In genomic region chr8:114452781-114453221, GRCm38 (mm10) we compare ENCODE assay signal across 8 mouse cellular contexts. TPM values are rescaled to one million over a fixed set of nuclear protein-coding genes. Genes with fewer than 3 reads are reported as not detected.
DNase-seq lines count a peak whose midpoint lies in the region; ATAC-seq and TF ChIP-seq lines count a peak whose summit lies in the region.

No protein-coding gene starts in this region.

- H3K9me3 ChIP-seq in intestine, postnatal 0 days (ENCODE audit: control insufficient read depth), result no peaks in the 10 kb centered on the region
- H3K9me3 ChIP-seq in liver, embryonic 13.5 days (replicated peaks), result no peaks in the 10 kb centered on the region
- H3K9me3 ChIP-seq in neural tube, embryonic 12.5 days, result no peaks in the 10 kb centered on the region

- H3K4me2 ChIP-seq in intestine, postnatal 0 days (replicated peaks; ENCODE audit: low read depth), result no peak overlapping the region
- no peak overlapping the region for H3K4me2 ChIP-seq in liver, embryonic 13.5 days
- 0 out of 2 replicates have a peak overlapping the region, but pooled peaks have one; percentile 31 for H3K4me2 ChIP-seq in neural tube, embryonic 12.5 days (replicated peaks)

- ATAC-seq in intestine, postnatal 0 days, result 0 out of 2 replicates have a peak, but pooled peaks have one; percentile 16
- no peak for ATAC-seq in liver, embryonic 13.5 days (ENCODE audit: low read depth)
- 0 out of 2 replicates have a peak, but pooled peaks have one; percentile 17 for ATAC-seq in neural tube, embryonic 12.5 days (ENCODE audit: low FRiP score, low read depth)

- H3K4me1 ChIP-seq in intestine, postnatal 0 days (replicated peaks; ENCODE audit: control insufficient read depth, insufficient read depth, low read length), result no peaks in the 10 kb centered on the region
- no peaks in the 10 kb centered on the region for H3K4me1 ChIP-seq in liver, embryonic 13.5 days (replicated peaks)
- H3K4me1 ChIP-seq in neural tube, embryonic 12.5 days, result peaks cover 18% of the 10 kb centered on the region

- H3K4me3 ChIP-seq in intestine, postnatal 0 days (ENCODE audit: low read depth, low read length), result no peak overlapping the region
- H3K4me3 ChIP-seq in liver, embryonic 13.5 days (replicated peaks), result no peak overlapping the region
- H3K4me3 ChIP-seq in neural tube, embryonic 12.5 days, result no peak overlapping the region

- TF ChIP-seq CTCF in intestine, postnatal 0 days (IDR thresholded peaks at IDR 0.05; ENCODE audit: low read depth), result peak; percentile 93

- no peak overlapping the region for H3K9ac ChIP-seq in intestine, postnatal 0 days (ENCODE audit: low read depth, low read length)
- no peak overlapping the region for H3K9ac ChIP-seq in liver, embryonic 13.5 days
- H3K9ac ChIP-seq in neural tube, embryonic 12.5 days, result no peak overlapping the region

- H3K36me3 ChIP-seq in intestine, postnatal 0 days (ENCODE audit: control insufficient read depth, insufficient read depth), result peaks cover 20% of the 10 kb centered on the region; the same call in 1 of the 2 replicates
- peaks cover 23% of the 10 kb centered on the region for H3K36me3 ChIP-seq in liver, embryonic 13.5 days
- H3K36me3 ChIP-seq in neural tube, embryonic 12.5 days, result no peaks in the 10 kb centered on the region

- WGBS in intestine, postnatal 0 days, result 17% methylated on average over 9 of the region's 9 CpGs
- 27% methylated on average over 9 of the region's 9 CpGs for WGBS in liver, embryonic 13.5 days (ENCODE audit: insufficient replicate concordance)
- WGBS in neural tube, embryonic 12.5 days, result 5% methylated on average over 9 of the region's 9 CpGs

- DNase-seq in A20 (ENCODE audit: low read depth, low spot score), result peak; percentile 70
- DNase-seq in NIH3T3 (ENCODE audit: low read depth), result peak; percentile 91
- DNase-seq in cerebellum, postnatal 14 days, result peak; percentile 86 to 92
- peak; percentile 24 for DNase-seq in gastrocnemius, postnatal 25 days
- peak; percentile 23 for DNase-seq in liver, embryonic 13.5 days
- DNase-seq in thymus, postnatal 14 days, result peak; percentile 61

- H3K27me3 ChIP-seq in intestine, postnatal 0 days (replicated peaks; ENCODE audit: control insufficient read depth, insufficient read depth, low read length), result no peaks in the 10 kb centered on the region
- no peaks in the 10 kb centered on the region for H3K27me3 ChIP-seq in liver, embryonic 13.5 days
- no peaks in the 10 kb centered on the region; the same call in 1 of the 2 replicates for H3K27me3 ChIP-seq in neural tube, embryonic 12.5 days (replicated peaks)

- H3K27ac ChIP-seq in intestine, postnatal 0 days (ENCODE audit: low read depth, low read length), result no peak overlapping the region
- H3K27ac ChIP-seq in liver, embryonic 13.5 days, result no peak overlapping the region
- no peak overlapping the region for H3K27ac ChIP-seq in neural tube, embryonic 12.5 days

RNA-seq across cellular contexts. Expression of gene Wwox, which starts 13.3 kb away (rescaled TPM):
- 1 to 10 TPM; 5.3 to 8.7 TPM for total RNA-seq in gastrocnemius, postnatal 25 days (2021)
- 7.1 and 9.3 TPM in 2 replicates for polyA plus RNA-seq in intestine, postnatal 0 days (2015; fragmentation: Nextera tagmentation; extraction: Ambion mirVana)
- polyA plus RNA-seq in liver, embryonic 13.5 days (2015; fragmentation: Nextera tagmentation; extraction: Ambion mirVana), result 3.6 and 4.0 TPM in 2 replicates
- polyA plus RNA-seq in neural tube, embryonic 12.5 days (2016; fragmentation: Nextera tagmentation; extraction: Ambion mirVana), result 12.7 TPM in 2 replicates

RNA-seq across cellular contexts. Expression of gene Clec3a, which starts 34.9 kb away (rescaled TPM):
- total RNA-seq in gastrocnemius, postnatal 25 days (2021), result under 1 TPM; 0.51 TPM
- not detected in 2 replicates for polyA plus RNA-seq in intestine, postnatal 0 days (2015; fragmentation: Nextera tagmentation; extraction: Ambion mirVana)
- not detected in 2 replicates for polyA plus RNA-seq in liver, embryonic 13.5 days (2015; fragmentation: Nextera tagmentation; extraction: Ambion mirVana)
- polyA plus RNA-seq in neural tube, embryonic 12.5 days (2016; fragmentation: Nextera tagmentation; extraction: Ambion mirVana), result 0.37 TPM in 1 of 2 replicates, not detected in the other

Comparison
In these comparisons a context has a peak if more than half of its experiments do, and no peak if none do; other contexts are left out.
1. DNase-seq: peak in every context shown above with its lines; median percentile 91 in NIH3T3; 89 in cerebellum, postnatal 14 days; 70 in A20; 61 in thymus, postnatal 14 days; 24 in gastrocnemius, postnatal 25 days; 23 in liver, embryonic 13.5 days.